Mouse (Mus musculus): Measurements from ENCODE around the gene Brix1.

DNA sequence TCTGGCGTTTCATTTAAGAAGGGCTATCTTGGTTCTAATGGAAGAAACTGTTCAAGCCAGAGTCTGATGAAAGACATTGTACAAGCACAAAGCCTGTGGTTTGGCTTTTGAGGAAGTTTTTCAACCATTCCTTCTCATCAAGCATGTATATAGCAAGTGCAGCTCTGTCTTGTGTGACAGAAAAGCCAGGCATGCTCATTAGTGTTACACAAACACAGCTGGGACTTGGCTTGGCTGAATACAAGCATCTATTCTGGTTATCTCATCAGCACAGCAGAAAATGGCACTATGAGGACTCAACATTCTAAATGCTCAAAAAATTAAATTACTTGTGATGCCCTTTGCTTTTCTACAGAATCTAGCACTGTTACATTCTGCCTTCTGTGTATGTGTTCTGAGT lies 48.9 kb downstream of the Brix1 start:
- TF ChIP-seq GATA1 (IDR thresholded peaks at IDR 0.05; ENCODE audit: borderline replicate concordance, low read length): no peak
- no peak for TF ChIP-seq FLI1 (IDR thresholded peaks at IDR 0.05; ENCODE audit: low read length)
